Mouse (Mus musculus) adrenal gland, postnatal 10 days (tissue): ENCODE data around the gene Galnt9. TPM values are rescaled to one million over a fixed set of nuclear protein-coding genes. Genes with fewer than 3 reads are reported as not detected.

Source experiments
- DNase-seq: peaks from one replicate; pipeline ENCODE4 v3.0.0; 2021; ENCODE audit warnings: mixed read lengths
- total RNA-seq, 2 experiments: library from RNA; stranded (reverse); gene quantifications; 2 replicates each; pipeline ENCODE4 v1.2.3; 2021

The Galnt9 gene
- total RNA-seq, 2 experiments from 2014 or later, result 0.27 to 0.30 TPM

DNA sequence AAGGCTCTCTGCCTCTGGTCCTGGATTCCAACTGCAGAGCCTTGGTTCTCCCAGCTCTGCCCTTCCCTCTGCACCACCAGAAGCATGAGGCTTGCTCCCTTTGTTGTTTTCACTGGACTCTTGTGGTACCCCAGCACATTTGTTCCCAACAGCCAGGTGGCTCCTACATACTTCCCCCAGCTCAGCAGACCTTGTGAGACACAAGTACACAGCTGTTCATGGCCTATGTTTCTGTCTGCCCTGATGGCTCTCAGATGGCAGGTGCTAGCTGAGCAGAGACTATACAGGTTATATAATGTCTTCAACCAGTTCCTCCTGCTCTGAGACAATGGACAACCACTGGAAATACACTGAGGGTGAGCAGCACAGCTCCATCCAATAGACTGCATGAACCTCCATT is 43.3 kb downstream of the Galnt9 start:
- no peak for DNase-seq

DNA sequence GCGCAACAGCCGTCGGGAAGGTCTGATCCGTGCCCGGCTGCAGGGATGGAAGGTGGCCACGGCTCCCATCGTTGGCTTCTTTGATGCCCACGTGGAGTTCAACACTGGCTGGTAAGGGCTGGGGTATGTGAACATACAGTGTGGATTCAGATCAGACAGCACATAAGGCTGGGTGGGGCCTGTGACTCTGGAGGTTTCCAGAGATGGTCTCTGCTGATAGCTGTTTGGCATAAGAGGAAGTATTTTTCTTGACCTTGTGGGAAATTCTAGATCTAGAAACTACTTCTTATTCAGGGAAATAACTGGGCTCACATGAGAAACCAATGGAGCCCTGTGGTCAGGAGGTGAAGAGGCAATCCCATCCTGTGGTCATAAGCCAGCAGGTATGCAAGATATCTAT is 45.7 kb downstream of the Galnt9 start:
- no peak for DNase-seq

DNA sequence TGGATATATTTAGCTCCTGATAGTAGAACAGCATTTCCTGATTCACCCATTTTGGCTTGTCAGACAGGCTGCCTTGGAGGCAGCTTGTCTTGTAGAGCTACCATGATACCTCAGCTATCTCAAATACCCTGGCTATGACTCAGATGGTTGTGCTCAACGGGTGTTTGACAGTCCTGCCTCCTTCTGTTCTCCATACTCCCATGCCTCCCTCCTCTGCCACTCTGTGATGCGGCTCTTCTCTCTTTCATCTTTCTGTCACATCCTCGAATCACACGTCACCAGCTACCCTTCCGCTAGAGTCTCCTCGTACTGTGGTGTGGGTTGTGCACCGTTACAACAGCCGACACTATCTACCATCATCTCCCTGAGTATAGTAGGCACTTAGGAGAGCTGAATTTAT is 50.3 kb downstream of the Galnt9 start:
- DNase-seq, result no peak

DNA sequence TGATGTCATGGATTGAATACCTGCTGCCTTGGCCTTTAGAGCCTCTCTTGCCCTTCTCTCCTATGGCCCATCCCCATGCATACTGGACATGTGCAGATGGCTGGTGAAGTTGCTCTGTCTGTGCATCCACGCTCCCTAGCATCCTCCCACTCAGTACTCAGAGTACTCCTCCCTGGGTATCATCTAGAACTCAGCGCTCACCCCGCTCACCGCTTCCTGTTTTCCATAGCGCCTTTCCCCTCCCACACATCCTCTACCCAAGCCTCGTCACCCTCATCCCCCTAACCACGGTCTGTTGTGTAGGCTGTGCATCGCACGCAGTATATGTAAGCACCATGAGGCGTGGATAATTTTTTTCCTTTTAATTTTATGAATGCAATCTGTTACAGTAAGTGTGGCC is 51.2 kb downstream of the Galnt9 start:
- no peak for DNase-seq

DNA sequence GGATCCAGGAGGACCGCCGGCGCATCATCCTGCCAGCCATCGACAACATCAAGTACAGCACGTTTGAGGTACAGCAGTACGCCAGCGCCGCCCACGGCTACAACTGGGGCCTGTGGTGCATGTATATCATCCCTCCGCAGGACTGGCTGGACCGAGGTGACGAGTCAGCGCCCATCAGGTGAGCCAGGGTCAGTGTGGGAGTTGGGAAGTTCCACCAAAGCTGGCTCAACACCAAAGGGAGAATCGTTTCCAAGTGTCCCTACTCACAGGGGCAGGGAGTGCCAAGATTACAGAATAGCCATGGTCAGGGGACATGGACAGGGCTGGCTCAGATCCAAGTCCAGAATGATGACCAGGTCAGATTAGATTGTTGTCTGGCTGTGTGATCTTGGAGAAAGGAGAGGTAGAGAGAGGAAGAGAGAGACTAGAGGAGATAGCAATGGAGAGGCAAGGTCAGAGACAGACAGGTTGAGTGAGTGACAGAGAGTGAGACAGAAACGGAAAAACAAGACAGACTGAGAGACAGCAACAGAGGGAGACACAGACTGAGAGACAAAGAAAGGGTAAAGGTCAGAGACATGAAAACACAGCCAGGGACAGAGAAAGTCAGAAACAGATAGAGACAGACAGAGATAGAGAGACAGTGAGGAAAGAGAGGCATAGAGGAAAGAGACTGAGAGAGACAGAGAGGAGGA is 52.1 kb downstream of the Galnt9 start:
- no peak for DNase-seq

DNA sequence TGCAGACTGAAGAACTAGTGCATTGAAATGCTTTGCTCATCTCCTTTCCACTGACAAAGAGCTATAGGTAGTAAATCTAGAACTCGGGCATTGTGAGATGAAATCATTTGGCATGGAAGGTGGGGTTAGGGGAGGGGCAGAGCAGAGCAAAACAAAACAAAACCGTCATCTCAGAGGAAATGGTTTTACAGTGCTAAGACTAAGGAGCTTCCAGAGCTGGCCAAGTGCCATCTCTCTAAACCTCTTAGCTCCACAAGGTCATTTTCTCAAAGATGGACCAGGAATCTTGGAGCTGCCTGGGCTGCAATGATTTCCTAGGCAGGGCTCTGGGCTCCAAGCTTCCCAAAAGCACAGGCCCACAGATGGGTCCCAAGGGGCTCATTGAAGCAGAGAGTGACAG is 53.3 kb downstream of the Galnt9 start:
- DNase-seq, result peak; percentile 11

DNA sequence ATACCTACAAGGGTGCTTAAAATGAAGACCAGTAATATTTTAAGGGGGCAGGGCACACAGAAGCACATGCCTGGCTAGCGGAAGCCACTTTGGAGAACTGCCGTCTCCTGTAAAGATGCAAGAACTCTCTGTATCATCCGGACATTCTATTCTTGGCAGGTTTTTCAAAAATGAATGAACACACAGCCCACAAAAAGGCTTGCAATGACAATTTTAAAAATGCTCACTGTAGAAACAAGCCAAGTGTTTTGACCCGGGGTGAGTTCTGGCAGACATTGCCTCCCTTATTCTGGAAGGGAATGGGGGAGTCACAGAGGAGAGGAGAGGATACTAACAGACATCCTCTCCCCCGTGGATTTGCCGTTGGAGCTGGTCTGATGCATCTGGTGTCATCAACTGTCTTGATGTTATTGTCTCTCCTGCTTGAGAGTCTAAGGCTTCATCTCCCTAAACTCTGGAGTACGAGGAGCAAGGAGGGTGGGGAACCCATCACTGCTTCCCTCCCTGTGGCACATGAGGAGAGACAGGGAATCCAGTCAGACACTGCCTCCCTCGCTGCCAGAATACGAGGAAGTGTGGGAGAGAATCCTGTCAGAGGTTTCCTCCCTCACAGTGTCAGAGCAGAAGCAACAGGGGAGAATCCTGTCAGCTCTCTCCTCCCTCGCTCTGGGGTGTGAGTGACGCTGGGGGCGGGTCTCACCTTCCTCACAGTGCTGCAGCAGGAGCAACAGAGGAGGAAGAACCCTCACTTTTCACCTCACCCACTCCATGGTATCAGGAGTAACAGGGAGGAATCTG is 54.3 kb downstream of the Galnt9 start:
- DNase-seq, result peak; percentile 6

DNA sequence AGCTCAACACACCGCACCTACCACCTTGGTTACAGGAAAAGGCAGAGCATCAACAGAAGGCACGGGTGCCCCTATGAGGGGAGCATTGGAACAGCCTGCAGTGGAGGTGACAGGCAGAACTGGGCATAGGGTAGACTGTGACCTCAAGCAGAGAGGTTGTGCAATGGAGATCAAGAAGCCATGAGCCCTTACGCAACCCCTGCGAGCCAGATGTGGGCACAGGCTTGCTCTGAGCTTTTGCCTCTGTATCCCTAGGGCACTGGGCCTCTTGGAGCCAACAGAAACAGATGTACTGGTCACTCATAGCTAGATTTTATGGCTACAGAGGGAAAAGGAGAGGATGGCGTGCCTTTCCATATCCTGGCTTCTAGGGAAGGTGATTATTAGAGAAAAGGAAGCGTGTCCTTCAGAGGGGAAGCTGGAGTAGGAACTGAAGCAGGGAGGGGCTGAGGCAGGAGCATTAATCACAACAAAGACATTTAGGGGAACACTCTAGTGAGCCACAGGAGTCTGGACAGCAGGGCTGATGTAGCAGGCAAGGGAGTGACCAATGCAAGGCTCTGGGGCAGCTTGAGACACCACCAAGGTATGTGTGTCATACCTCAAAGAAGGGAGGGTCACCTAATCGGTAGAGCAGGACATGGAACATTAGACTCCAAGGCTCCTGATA is 59.0 kb downstream of the Galnt9 start:
- DNase-seq, result peak; percentile 38

DNA sequence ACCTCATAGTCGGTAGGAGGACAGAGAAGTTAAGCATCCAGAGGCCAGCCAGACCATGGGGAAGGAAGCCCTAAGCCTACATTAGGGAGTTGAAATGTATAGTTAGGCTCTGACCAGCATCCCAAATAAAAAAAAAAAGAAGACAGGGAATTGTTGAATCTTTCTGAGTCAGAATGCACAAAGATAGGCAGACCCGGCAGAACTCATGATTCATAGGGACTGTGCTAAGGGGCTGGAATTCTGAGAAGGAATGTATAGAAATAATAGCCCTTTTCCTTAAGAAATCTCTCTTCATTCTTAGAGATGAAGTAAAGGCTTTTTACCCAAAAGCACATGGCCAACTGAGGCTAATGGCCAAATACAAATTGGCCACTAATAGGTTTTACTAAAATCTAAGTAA is 60.2 kb downstream of the Galnt9 start:
- DNase-seq, result no peak

DNA sequence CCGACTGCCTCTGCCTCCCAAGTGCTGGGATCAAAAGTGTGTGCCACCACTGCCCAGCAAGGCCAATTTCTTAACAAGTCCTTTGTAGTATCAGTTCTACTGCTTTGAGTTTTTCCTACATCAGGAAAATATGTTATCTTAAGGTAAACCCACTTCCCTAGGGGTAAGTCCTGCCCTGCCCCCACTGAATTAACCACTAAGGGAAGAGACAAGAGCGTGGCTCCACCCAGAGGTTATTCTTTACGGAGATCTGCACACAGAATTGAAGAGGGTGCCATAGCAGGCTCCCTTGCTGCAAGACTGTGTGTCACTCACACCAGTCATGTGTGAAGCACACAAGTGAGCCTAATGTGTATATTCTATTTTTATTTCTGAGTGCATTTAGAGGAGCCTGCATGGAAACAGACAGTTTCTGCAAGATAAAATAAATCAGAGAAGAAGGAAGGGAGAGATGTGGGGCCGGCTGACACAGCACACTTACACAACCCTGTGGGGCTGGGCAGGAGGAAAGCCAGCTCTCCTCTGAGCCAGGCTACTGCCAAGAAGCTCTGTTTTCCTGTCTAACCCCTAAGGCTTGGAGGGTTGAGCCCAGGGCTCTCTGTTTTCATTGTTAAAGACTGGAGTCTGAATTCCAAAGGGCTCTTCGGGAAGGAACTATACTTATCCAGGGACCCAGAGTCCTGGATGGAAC is 61.5 kb downstream of the Galnt9 start:
- peak; percentile 31 for DNase-seq

DNA sequence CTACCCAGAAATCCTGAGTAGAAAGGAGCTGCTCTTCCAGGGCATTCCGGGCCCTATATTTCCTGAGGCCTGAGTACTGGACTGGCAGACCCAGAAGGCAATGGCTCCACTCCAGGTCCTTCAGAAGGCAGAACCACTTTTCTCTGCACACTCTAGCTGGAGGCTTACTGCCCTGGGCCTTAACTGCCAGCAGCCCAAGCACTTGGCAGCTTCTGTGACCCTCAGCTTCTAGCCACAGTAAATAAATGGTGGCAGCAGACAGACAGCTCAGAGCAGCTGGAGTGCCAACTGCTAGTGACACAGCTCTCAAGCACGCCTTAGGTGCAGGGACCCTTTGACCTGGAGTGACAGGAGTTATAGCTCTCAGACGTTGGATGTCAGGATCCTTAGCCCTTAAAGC is 63.6 kb downstream of the Galnt9 start:
- peak; percentile 41 for DNase-seq

DNA sequence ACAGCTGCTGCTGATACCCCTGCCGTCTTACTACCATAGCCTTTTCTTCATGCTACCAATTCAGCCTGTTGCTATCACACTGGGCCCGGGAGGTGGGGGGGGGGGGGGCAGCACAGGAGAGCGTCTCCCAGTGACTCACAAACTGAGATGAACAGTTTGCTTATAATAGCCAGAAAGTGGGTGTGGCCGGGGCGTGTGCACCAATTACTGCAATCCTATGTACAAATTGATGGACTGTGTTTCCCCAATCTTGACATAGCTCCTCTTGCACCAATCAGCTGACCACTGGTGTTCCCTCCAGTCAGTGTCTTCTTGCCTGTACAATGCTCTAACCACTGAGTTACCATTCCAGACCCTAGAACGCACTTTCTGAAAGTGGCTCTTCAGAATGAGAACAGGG is 64.2 kb downstream of the Galnt9 start:
- no peak for DNase-seq

DNA sequence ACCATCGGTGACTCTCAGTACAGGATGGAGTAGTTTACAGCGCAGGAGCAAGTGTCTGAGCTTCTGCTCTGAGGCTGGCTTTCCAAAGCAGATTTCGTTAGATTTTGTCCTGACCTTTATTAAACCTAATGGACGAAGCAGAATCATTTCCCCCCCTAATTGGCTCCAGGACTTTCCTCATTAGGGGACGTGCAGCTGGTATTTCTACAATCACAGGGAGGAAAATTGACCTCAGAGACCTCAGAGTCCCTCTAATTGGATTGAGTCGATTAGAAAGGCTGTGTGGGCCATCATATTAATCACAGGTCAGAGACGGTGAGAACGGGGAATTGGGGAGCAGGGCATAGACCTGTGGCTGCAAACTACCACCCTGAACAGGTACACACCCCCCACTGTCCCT is 64.8 kb downstream of the Galnt9 start:
- DNase-seq, result no peak

DNA sequence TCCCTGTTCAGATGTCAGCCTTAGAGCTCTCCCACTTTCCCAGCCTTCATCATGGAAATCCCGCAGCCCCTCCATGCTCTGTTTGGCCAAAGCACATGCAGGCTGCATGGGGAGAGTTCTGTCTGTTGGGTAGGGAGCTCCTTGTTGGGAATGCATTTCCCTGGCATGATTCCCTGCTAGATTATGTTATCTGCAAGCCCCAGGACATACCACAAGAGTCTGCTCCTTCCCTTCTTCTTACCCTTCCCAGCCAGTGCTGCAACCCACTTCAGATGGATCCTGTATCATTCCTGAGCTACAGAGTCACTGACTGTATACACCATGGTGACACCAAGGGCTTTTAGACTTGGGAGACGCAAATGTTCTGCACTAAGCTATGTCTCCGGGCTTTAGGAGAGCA is 65.3 kb downstream of the Galnt9 start:
- DNase-seq, result no peak

DNA sequence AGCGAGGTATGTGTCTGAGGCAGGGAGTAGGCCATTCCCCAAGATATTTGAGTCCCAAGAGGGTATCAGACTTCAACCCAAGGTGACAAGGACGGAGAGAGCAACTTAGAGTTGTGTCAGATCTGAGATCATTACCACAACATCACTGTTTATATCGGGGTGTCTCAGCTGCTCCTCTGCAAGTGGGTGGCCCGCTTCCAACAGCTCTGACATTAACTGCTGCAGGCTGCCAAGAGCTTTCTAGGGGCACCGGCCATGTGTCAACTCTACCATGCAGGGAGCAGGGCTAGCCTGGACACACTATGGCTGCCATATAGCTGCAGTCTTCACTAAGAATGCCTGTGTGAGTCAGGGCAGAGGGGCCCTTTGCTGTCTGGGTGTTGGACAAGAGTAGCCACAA is 65.7 kb downstream of the Galnt9 start:
- no peak for DNase-seq

DNA sequence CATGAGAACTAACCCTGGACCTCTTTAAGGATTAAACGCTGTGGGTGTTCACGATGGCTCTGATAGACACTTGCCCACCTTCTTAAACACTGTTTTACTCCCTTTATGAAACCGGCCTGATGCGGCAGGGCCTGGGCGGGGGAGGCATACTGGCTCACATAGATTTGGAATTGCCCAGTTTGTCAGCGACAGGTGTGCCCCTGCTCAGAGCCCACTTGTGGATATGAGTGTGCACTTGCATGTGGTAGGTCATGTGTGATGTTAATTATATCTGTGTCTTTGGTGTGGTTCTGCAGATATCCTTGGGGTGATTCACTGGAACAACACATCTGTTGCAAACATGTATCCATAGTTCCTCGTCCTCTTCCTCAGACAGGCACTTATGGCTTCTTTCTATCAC is 66.3 kb downstream of the Galnt9 start:
- DNase-seq, result no peak

DNA sequence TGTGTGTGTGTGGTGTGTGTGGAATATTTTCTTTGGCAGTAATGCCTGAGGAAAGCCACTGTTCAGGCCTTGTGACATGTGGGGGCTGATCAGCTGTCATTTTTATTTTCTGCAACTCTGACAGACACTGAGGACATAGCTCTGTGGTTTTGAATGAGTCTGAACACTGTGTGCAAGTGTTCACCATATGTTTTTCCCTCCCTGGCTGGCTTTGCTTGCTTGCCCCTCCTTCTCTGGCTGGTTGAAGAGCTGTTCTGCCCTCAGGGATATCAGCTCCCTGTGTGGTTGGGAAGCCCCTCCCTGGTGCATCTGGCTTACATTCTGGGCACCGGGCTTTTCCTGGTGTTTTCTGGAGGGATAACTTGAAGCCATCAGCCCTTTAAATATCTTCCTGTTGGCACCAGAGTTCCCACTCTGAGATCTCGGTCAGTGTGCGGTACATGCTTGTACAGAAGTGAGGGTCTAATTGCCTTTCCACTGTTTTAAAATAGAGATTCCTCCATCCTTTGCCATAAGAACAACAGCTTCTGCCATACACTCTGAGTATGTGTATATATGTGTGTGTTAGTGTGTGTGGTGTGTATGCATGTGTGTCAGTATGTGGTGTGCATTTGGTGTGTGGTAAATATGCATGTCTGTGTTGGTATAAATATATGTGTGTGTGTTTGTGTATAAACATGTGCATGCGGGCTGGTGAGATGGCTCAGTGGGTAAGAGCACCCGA is 67.4 kb downstream of the Galnt9 start:
- DNase-seq, result no peak

DNA sequence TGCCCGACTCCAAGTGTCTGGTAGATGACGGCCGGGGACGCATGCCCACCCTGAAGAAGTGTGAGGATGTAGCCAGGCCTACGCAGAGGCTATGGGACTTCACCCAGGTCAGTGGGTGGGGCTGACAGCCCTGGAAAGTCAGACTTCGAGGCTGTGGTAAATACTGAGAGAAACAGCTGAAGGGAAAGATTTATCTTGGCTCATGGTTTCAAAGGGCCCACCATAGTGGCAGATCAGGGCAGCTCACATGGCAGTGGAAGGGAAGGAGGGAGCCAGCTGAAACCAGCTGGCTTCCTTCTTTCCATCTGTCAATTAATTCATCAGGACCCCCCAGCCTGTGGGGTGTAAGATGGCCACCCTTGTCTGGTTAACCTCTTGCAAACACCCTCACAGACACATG is 75.1 kb downstream of the Galnt9 start:
- no peak for DNase-seq

DNA sequence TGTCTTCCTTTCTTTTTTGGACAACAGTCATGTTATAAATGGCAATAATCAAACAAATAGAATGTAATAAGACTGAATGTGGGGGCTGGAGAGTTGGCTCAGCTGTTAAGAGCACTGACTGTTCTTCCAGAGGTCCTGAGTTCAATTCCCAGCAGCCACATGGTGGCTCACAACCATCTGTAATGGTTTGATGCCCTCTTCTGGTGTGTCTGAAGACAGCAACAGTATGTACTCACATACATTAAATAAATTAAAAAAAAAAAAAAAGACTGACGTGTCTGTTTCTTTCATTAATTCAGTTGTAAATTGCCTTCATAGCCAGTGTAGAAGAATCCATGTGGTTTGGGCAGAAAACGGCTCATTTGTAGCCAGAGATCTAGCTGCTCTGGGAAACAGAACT is 80.2 kb downstream of the Galnt9 start:
- no peak for DNase-seq

DNA sequence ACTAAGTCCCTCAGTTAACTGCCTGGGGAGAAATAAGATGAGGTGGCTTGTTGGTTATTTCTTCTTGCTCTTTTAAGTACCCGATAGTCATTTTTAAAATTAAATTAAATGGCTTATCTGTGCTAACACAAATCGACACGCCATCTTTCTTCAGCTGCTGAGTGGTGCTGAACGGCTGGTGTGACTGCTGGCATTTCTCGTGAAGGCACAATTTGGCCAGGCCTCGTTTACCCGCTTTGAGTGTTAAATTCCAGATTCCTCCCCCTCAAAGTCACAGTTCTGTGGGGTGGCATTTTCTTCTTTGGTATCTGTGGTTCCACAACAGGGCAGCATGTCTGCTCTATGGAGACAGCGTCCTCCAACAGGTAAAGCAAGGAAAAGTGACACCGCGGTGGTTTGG is 83.2 kb downstream of the Galnt9 start:
- no peak for DNase-seq

DNA sequence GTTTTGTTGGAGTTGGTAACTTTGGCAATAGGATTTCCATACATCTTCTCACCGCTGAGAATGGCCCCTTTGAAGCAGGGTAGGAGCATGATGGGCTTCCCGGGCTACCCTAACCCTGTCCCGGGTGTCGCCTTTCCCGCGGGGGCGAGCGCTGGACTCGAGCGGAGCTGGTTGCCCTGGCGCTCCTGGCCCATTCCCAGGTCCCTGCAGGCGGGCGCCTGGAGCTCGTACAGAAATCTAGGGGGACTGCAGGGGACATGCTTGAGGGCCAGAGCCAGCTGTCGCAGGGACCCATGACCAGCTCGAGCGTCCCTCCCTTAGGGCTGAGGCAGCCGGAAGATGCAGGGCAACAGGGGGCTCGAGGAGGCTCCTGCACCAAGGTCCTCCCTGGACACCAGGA is 84.0 kb downstream of the Galnt9 start:
- peak; percentile 19 for DNase-seq

DNA sequence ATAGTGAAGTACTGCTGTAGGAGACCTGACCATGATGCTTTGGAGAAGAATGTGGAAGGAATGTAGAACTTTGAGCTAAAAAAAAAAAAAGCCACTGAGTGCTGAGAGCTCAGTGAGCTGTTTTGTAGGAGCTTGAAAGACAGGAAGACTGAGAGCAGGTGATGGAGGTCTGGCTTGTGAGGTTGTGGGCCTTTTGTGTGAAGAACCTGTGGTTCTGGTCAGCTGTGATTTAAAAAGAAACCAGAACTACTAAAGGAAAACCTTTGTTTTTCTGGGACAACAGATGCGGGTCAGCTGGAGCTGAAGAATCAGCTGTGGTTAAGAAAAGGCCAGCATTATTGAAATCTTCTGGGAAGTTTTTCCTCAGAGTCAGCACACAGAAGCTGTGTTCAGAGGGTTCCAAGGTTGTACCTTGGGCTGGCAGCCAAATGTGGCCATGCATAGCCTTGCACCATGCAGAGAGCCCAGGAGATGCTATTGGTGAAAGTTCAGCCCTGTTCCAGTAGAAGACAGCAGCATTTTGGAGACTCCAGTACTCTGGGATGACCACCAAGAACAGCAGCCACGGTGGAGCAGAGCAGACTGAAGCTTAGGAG is 85.5 kb downstream of the Galnt9 start:
- peak; percentile 86 for DNase-seq
